Mouse (Mus musculus): ENCODE data around the gene Nit2.
A peak's percentile ranks its signal among the peaks of the same experiment; 100 is the strongest.
"Not testable (repeated sequence)": the region's sequence is repeated elsewhere in the genome, so short reads cannot be mapped to it uniquely, and the experiment has no call there.

Gene Nit2

GRCm38 (mm10) chr16:57166611-57167513 is at the start of gene Nit2:
Gene Nit2, minus strand, starts transcription at chr16:57167341.
- ATAC-seq (ENCODE audit: low TSS enrichment), result peak; percentile 93

- no peak for ATAC-seq (ENCODE audit: low TSS enrichment)
Observed at GRCm38 (mm10) chr16:57215957-57216356, 48.8 kb upstream of the Nit2 start.

- ATAC-seq (ENCODE audit: low TSS enrichment), result peak; percentile 89
Observed at GRCm38 (mm10) chr16:57211037-57211436, 43.9 kb upstream of the Nit2 start.

GRCm38 (mm10) chr16:57208342-57208741 is 41.2 kb upstream of the Nit2 start:
- ATAC-seq (ENCODE audit: low TSS enrichment), result no peak

- no peak for ATAC-seq (ENCODE audit: low TSS enrichment)
Observed at GRCm38 (mm10) chr16:57197281-57197680, 30.1 kb upstream of the Nit2 start.

- no peak for ATAC-seq (ENCODE audit: low TSS enrichment)
Observed at GRCm38 (mm10) chr16:57196590-57196989, 29.4 kb upstream of the Nit2 start.

- ATAC-seq (ENCODE audit: low TSS enrichment), result no peak
Observed at GRCm38 (mm10) chr16:57191214-57191613, 24.1 kb upstream of the Nit2 start.

- no peak for ATAC-seq (ENCODE audit: low TSS enrichment)
Observed at GRCm38 (mm10) chr16:57190390-57190789, 23.2 kb upstream of the Nit2 start.

- ATAC-seq (ENCODE audit: low TSS enrichment), result peak; percentile 78
Observed at GRCm38 (mm10) chr16:57189493-57189892, 22.4 kb upstream of the Nit2 start.

- no peak for ATAC-seq (ENCODE audit: low TSS enrichment)
Observed at GRCm38 (mm10) chr16:57186618-57187017, 19.5 kb upstream of the Nit2 start.

GRCm38 (mm10) chr16:57182037-57182436 is 14.9 kb upstream of the Nit2 start:
- ATAC-seq (ENCODE audit: low TSS enrichment), result no peak

GRCm38 (mm10) chr16:57181180-57181579 is 14.0 kb upstream of the Nit2 start:
- 0 out of 2 replicates have a peak, but pooled peaks have one; percentile 17 for ATAC-seq (ENCODE audit: low TSS enrichment)

- ATAC-seq (ENCODE audit: low TSS enrichment), result no peak
Observed at GRCm38 (mm10) chr16:57177664-57178063, 10.5 kb upstream of the Nit2 start.

GRCm38 (mm10) chr16:57177254-57177653 is 10.1 kb upstream of the Nit2 start:
- peak; percentile 36; the same call in 1 of the 2 replicates for ATAC-seq (ENCODE audit: low TSS enrichment)

GRCm38 (mm10) chr16:57176276-57176675 is 9.1 kb upstream of the Nit2 start:
- ATAC-seq (ENCODE audit: low TSS enrichment), result peak; percentile 91

- ATAC-seq (ENCODE audit: low TSS enrichment), result no peak
Observed at GRCm38 (mm10) chr16:57175751-57176150, 8.6 kb upstream of the Nit2 start.

GRCm38 (mm10) chr16:57174480-57174879 is 7.3 kb upstream of the Nit2 start:
- ATAC-seq (ENCODE audit: low TSS enrichment), result not testable (repeated sequence)

GRCm38 (mm10) chr16:57171570-57171969 is 4.4 kb upstream of the Nit2 start:
- no peak for ATAC-seq (ENCODE audit: low TSS enrichment)

GRCm38 (mm10) chr16:57171161-57171560 is 4.0 kb upstream of the Nit2 start:
- no peak for ATAC-seq (ENCODE audit: low TSS enrichment)

GRCm38 (mm10) chr16:57168236-57168635 is 1.1 kb upstream of the Nit2 start:
- ATAC-seq (ENCODE audit: low TSS enrichment), result no peak

- peak; percentile 7; the same call in 1 of the 2 replicates for ATAC-seq (ENCODE audit: low TSS enrichment)
Observed at GRCm38 (mm10) chr16:57167514-57167912, 372 bp upstream of the Nit2 start.

- no peak for ATAC-seq (ENCODE audit: low TSS enrichment)
Observed at GRCm38 (mm10) chr16:57166086-57166485, 1.1 kb downstream of the Nit2 start.

GRCm38 (mm10) chr16:57165157-57165556 is 2.0 kb downstream of the Nit2 start:
- no peak for ATAC-seq (ENCODE audit: low TSS enrichment)

Measured in frontal cortex, adult (tissue).